Mouse (Mus musculus) C2C12 (cell line): ENCODE data around the gene Foxc2. TPM values are rescaled to one million over a fixed set of nuclear protein-coding genes. Genes with fewer than 3 reads are reported as not detected.
"Not testable (repeated sequence)": the region's sequence is repeated elsewhere in the genome, so short reads cannot be mapped to it uniquely, and the experiment has no call there.

Source experiments
- H3K27me3 ChIP-seq: one replicate; pipeline ENCODE4 v1.6.1; 2011; ENCODE audit not compliant: control insufficient read depth, insufficient read depth, insufficient read length
- H3K36me3 ChIP-seq: one replicate; pipeline ENCODE4 v1.6.1; 2011; ENCODE audit not compliant: control insufficient read depth, insufficient read depth
- H3K4me3 ChIP-seq: one replicate; pipeline ENCODE4 v1.5.1; 2011; ENCODE audit warnings: mild to moderate bottlenecking, control low read depth; ENCODE audit not compliant: poor library complexity, insufficient read depth, severe bottlenecking
- H3K79me2 ChIP-seq: one replicate; pipeline ENCODE4 v1.6.1; 2011; ENCODE audit not compliant: control insufficient read depth, insufficient read depth
- H3K79me3 ChIP-seq: one replicate; pipeline ENCODE4 v1.6.1; 2011; ENCODE audit warnings: low read depth, control low read depth
- H3ac ChIP-seq: one replicate; pipeline ENCODE3; 2011; ENCODE audit warnings: low read depth; ENCODE audit not compliant: control insufficient read depth, insufficient read length
- CEBPB ChIP-seq: IDR thresholded peaks from one replicate; pipeline ENCODE4 v1.6.1; 2011; ENCODE audit warnings: low read depth, mild to moderate bottlenecking, control low read depth, moderate library complexity
- CTCF ChIP-seq: IDR thresholded peaks from one replicate; pipeline ENCODE4 v1.5.1; 2011; ENCODE audit not compliant: control insufficient read depth, insufficient read depth, insufficient read length
- FOSL1 ChIP-seq: IDR thresholded peaks from one replicate; pipeline ENCODE4 v1.8.0; 2011; ENCODE audit warnings: mild to moderate bottlenecking, low read length; ENCODE audit not compliant: poor library complexity, insufficient read depth, severe bottlenecking
- MAX ChIP-seq: IDR thresholded peaks from one replicate; pipeline ENCODE4 v1.6.1; 2011; ENCODE audit warnings: mild to moderate bottlenecking, control low read depth
- MYOD1 ChIP-seq: IDR thresholded peaks from one replicate; pipeline ENCODE4 v1.6.1; 2011; ENCODE audit warnings: low read depth; ENCODE audit not compliant: control insufficient read depth, insufficient read length
- MYOG ChIP-seq: IDR thresholded peaks from one replicate; pipeline ENCODE4 v1.6.1; 2011; ENCODE audit not compliant: control insufficient read depth, insufficient read length; ENCODE audit errors: extremely low read depth
- USF1 ChIP-seq: IDR thresholded peaks from one replicate; pipeline ENCODE4 v1.6.1; 2011; ENCODE audit warnings: low read depth, mild to moderate bottlenecking, control low read depth, moderate library complexity
- polyA plus RNA-seq: library from polyadenylated mRNA; unstranded; fragments of >200 nt; fragmentation: generic; extraction: Trizol; gene quantifications from one replicate; pipeline ENCODE4 v1.2.1, GENCODE M21; 2012; ENCODE audit warnings: missing spikeins

Foxc2 gene
- polyA plus RNA-seq, 1 experiment: 22.9 TPM

DNA sequence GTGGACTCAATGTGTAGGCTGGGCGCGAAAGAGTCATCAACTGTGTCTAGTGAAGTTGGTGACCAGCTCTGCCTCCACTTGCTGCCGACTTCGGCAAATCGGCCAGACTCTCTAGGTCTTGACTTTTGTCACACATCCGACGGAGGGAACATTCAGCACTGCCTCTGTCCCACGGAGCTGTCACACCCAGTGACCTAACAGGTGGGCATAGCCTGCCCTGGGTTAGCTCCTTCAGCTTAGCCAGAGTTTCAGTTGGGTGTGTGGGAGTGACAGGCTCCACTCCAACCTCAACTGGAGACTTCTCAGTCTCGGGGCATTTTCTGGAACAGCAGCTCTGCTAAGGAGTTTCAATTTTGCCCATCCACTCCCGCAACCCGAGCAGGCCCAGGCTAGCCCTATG, 18.5 kb downstream of the Foxc2 start:
- H3K79me2 ChIP-seq: no peaks in the 10 kb centered on the region
- H3K79me3 ChIP-seq: no peaks in the 10 kb centered on the region
- no peaks in the 10 kb centered on the region for H3K27me3 ChIP-seq
- TF ChIP-seq USF1 (no peak), MYOD1 (peak; percentile 23), CEBPB (no peak), MAX (peak; percentile 10)
- H3K4me3 ChIP-seq: no peak overlapping the region
- H3K36me3 ChIP-seq: no peaks in the 10 kb centered on the region
- H3ac ChIP-seq: peak overlapping the region; percentile 49

DNA sequence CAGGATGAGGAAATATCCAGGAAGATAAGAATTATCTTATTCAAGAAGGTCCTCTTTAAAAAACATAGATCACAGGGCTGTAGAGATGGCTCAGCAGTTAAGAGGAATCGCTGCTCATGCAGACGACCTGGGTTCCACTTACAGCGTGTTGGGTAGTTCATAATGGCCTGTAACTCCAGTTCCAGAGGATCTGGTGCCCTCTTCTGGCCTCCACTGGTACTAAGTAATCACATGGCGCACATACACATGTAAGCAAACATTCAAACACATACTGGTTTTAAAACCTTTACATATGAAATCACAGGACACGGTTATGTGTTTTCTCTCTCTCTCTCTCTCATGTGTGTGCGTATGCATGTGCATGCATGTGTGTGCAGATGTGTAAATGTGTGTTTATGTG, 20.9 kb downstream of the Foxc2 start:
- no peak for TF ChIP-seq MYOD1
- TF ChIP-seq MYOG: no peak
- TF ChIP-seq FOSL1: no peak
- TF ChIP-seq USF1: no peak
- TF ChIP-seq CTCF: no peak
- TF ChIP-seq MAX: no peak
- no peak for TF ChIP-seq CEBPB

DNA sequence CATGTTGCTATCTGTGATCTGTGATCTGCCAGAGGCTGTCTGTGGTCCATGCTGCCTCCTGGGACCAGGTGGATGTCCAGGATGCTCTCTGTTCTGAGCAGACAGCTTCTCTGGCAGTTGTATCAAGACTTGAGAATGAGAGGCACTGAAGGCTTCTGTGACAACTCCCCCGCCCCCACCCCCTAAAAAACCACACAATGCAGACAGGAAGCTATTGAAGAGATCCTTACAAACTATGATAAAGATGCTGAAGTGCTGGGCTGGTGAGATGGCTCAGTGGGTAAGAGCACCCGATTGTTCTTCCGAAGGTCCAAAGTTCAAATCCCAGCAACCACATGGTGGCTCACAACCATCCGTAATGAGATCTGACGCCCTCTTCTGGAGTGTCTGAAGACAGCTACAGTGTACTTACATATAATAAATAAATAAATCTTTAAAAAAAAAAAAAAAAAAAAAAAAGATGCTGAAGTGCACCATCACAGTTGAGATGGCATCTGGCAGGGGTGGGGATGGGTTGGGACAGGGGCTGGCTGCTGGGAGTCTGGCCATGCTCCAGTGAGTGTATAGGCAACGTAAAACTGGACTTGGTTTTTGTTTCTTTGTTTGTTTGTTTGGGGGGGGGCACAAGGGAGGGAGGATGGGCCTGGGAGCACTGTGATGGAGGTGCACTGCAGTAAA, 29.6 kb downstream of the Foxc2 start:
- H3K27me3 ChIP-seq, H3ac ChIP-seq, H3K79me2 ChIP-seq, H3K4me3 ChIP-seq, H3K79me3 ChIP-seq, H3K36me3 ChIP-seq: not testable (repeated sequence)

More for the DNA sequence above, 20.9 kb downstream of the Foxc2 start:
- H3K27me3 ChIP-seq: no peaks in the 10 kb centered on the region
- no peaks in the 10 kb centered on the region for H3K36me3 ChIP-seq
- no peaks in the 10 kb centered on the region for H3K79me2 ChIP-seq
- no peak overlapping the region for H3K4me3 ChIP-seq
- no peaks in the 10 kb centered on the region for H3K79me3 ChIP-seq
- H3ac ChIP-seq: no peak overlapping the region

DNA sequence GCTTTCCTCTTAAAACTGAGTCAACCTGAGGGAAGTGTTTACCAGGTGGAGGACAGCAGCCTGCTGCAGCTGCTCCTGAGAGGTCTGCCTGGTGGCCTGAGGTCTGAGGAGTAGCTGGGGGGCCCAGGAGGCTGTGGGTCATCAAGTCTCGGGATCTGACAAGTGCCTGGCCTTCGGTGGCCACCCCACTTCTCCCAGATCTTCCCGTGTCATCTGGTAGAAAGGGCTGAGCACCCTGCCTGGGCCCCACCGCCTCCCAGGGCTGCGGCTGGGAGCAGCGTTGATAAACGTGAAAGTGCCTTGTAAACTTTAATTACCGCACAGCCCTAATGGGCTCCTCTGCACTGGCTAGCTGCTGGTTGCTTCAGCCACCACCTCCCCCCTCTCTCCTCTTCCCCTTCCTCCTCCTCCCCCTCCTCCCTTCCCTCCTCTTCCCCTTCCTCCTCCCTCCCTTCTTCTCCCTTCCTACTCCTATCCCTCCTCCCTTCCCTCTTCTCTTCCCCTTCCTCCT, 32.7 kb downstream of the Foxc2 start:
- no peak overlapping the region for H3K4me3 ChIP-seq
- no peaks in the 10 kb centered on the region for H3K27me3 ChIP-seq

DNA sequence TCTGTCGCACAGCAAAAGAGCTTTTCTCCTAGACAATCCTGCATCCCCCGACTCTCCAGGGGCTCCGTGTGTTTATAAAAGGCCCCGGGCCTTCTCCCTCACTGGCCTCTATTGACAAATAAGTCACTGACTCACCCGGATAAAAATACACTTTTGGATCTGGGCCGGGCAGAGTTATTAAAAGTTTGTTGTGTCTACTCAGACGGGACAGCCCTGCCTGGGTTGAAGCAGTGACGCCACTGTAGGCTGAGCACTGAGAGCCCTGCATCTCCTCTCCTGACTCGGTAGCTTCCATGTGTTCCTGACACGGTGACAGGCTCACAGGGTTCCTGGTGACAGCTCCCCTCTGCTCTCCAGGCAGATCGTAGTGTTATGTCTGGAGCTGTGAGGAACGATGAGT, 36.4 kb downstream of the Foxc2 start:
- H3K79me3 ChIP-seq: no peaks in the 10 kb centered on the region
- H3K36me3 ChIP-seq: no peaks in the 10 kb centered on the region
- H3K27me3 ChIP-seq: no peaks in the 10 kb centered on the region
- H3ac ChIP-seq: no peak overlapping the region
- no peak overlapping the region for H3K4me3 ChIP-seq
- no peak for TF ChIP-seq CEBPB
- TF ChIP-seq MYOD1: no peak
- no peak for TF ChIP-seq FOSL1
- TF ChIP-seq USF1: no peak
- no peak for TF ChIP-seq CTCF
- TF ChIP-seq MAX: no peak
- no peaks in the 10 kb centered on the region for H3K79me2 ChIP-seq

More for the DNA sequence above, 32.7 kb downstream of the Foxc2 start:
- H3K79me3 ChIP-seq: no peaks in the 10 kb centered on the region
- no peak overlapping the region for H3ac ChIP-seq
- TF ChIP-seq MAX (no peak), MYOD1 (no peak), MYOG (no peak), CEBPB (no peak), CTCF (no peak), USF1 (no peak), FOSL1 (no peak)
- no peaks in the 10 kb centered on the region for H3K79me2 ChIP-seq
- no peaks in the 10 kb centered on the region for H3K36me3 ChIP-seq

DNA sequence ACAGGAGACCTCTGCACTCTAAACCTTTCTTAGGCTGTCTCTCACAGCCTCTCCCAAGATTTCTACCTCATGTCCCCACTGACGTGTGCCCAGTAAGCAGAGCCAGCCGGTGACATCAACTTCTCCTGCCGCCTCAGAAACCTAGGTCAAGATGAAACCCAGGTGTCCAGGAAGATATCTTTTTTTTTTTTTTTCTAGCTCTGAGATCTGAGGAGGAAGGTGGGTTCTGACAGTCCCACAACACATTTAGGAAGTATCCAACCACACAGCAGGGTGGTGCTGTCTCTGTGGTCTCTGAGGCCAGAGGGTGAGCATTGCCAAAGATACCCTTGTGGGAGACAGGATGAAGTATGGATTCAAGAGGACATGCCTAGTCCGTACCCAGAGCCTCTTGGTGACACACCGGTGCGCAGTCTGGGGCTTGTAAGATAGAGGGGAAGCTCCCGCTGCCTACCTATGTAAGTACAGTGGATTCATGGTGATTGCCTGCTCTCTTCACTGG, 41.1 kb downstream of the Foxc2 start:
- Histone ChIP-seq H3K4me3 (no peak overlapping the region), H3K36me3 (no peaks in the 10 kb centered on the region), H3K79me2 (no peaks in the 10 kb centered on the region), H3K79me3 (no peaks in the 10 kb centered on the region), H3K27me3 (no peaks in the 10 kb centered on the region), H3ac (no peak overlapping the region)
- no peak for TF ChIP-seq MYOG
- no peak for TF ChIP-seq MYOD1
- TF ChIP-seq USF1: no peak
- no peak for TF ChIP-seq FOSL1
- TF ChIP-seq CEBPB: no peak
- TF ChIP-seq MAX: no peak
- TF ChIP-seq CTCF: no peak
